Mouse (Mus musculus): Measurements from ENCODE around the gene Dctpp1.

Dctpp1 gene

GRCm38 (mm10) chr7:127270666-127271065 lies 10.2 kb upstream of the Dctpp1 start:
- 94% methylated on average over 5 of the region's 5 CpGs for WGBS

DNA sequence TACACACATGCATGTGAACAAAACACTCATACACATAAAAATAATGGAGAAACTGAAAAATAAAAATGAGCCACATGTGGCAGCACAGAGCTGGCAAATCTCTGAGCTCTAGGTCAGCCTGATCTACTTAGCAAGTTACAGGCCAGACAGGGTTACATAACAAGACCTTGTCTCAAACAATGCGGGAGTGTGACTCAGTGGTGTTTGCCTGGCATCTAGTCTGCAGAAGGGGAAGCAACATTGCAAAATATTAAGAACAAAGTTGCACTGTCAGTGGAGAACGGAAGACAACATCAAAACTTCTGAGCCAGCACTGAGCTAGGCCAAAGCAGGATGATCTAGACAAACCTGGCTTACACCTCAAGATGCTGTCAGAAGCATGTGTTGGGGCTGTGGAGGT lies 9.7 kb upstream of the Dctpp1 start:
- WGBS: 84% methylated on average over 2 of the region's 2 CpGs

- 97% methylated on average over 3 of the region's 3 CpGs for WGBS
These were observed 3.0 kb upstream of the Dctpp1 start for GRCm38 (mm10) chr7:127263526-127263925.

DNA sequence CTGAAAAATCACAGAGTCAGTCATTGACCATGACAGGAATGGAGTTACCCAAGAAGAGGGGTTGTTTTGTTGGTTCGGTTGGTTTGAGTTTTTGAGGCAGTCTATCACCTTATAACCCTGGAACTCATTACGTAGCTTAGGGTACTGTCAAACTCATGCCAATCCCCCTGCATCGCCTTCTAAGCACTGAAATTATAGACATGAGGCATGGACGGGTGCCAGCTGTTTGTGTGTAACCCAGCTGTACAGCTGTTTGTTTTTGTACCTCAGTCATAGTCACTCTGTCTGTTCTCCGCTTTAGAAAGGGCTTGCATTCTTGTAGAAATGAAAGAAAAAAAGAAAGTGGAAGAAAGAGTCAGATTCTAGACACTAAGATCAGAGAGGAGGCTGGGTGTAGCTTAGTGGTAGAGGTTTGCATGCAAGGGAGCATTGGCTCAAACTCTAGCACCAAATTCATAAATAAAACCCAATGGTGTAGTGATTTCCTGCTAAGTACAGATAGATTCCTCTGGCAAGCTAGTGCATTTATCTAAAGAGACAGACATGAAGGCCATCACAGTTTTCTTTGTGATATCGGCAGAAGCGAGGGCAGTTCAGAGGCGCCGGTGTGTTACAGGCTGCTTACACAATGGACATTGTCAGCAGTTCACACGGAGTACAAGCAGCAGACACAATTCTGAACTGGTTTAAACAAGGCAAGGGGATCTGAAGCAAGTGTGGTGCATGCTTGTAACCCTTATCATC lies 1.9 kb upstream of the Dctpp1 start:
- WGBS: 80% methylated on average over 10 of the region's 10 CpGs

DNA sequence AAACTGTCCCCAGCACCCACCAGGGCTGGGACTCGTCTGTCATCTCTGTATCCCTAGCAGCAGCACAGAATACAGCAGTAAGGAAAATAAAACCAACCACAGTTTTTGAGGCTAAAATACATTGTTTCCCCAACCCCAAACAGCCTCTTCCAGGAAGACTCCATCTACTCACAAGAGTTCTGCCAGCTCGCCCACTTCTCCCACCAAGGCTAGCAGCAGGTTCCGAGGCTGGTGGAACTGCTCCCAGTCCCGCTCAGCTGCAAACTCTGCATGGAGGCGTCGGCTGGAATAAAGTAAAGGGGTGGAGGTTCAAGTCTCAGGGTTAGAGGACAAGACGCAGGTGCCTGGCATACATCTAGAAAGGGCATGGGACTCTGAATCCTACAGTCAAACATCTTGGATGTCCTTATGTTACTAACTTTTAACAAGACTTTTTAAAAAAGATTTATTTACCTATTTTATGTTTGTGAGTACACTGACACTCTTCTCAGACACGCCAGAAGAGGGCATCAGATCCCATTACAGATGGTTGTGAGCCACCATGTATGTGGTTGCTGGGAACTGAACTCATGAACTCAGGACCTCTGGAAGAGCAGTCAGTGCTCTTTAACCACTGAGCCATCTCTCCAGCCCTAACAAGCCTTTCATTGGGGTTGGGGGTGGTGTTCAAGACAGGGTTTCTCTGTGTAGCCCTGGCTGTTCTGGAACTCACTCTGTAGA lies 1.2 kb downstream of the Dctpp1 start:
- WGBS: 51% methylated on average over 8 of the region's 8 CpGs

GRCm38 (mm10) chr7:127256518-127256917 lies 4.0 kb downstream of the Dctpp1 start:
- 82% methylated on average over 5 of the region's 5 CpGs for WGBS

GRCm38 (mm10) chr7:127255965-127256364 lies 4.5 kb downstream of the Dctpp1 start:
- 85% methylated on average over 2 of the region's 2 CpGs for WGBS

DNA sequence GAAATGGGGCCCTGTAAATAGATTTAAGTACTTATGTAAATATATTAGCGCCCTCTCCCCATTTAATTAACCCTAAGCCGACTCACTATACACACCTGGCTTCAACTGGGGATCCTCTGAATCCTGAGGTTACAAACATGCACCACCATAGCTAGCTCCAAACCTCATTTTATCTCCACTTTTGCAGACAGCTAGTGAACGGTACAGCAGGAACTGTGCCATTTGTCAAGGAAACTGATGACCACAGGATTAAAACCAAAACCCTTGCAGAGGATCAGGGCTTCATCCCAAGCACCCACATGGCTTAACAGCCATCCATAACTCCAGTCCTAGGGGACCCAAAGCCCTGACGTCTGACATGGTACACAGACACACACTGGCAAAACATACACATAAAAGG lies 5.5 kb downstream of the Dctpp1 start:
- WGBS: 27% methylated on average over 4 of the region's 4 CpGs

- WGBS: under 1% methylated on average over 136 of the region's 136 CpGs
These were observed 6.4 kb downstream of the Dctpp1 start for GRCm38 (mm10) chr7:127253821-127254769.

DNA sequence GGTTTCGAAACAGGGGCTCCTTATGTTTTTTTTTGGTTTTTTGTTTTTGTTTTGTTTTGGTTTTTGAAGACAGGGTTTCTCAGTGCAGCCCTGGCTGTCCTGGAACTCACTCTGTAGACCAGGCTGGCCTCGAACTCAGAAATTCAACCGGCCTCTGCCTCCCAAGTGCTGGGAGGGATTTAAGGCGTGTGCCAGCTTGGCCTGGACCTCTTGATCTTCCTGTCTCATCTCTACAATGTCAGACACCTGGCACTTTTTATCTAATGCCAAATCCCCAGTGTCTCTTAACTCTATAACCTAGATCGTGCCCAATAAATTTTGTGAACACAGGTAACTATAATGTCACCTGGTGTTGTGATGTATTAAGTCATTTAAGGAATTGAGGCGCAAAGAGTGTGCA lies 7.2 kb downstream of the Dctpp1 start:
- WGBS: 70% methylated on average over 6 of the region's 6 CpGs

DNA sequence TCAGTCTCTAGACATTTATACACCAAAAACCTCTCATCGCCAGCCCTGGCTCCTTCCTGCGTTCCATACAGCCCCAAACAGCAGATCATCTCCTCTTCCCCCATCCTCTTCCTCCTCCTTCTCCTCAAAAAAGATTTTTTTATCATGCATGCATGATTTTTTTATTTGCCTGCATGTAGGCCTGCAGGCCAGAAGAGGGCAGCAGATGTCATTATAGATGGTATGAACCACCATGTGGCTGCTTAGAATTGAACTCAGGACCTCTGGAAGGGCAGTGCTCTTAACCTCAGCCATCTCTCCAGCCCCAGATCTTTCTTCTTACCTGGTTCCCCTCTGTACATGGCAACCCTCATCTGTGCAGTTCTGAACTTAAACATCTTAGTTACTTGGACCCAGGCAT lies 8.1 kb downstream of the Dctpp1 start:
- WGBS: 46% methylated on average over 2 of the region's 2 CpGs

GRCm38 (mm10) chr7:127250511-127250910 lies 10.0 kb downstream of the Dctpp1 start:
- 85% methylated on average over 8 of the region's 8 CpGs for WGBS

GRCm38 (mm10) chr7:127244658-127245510 lies 15.6 kb downstream of the Dctpp1 start:
- 5% methylated on average over 32 of the region's 33 CpGs for WGBS

DNA sequence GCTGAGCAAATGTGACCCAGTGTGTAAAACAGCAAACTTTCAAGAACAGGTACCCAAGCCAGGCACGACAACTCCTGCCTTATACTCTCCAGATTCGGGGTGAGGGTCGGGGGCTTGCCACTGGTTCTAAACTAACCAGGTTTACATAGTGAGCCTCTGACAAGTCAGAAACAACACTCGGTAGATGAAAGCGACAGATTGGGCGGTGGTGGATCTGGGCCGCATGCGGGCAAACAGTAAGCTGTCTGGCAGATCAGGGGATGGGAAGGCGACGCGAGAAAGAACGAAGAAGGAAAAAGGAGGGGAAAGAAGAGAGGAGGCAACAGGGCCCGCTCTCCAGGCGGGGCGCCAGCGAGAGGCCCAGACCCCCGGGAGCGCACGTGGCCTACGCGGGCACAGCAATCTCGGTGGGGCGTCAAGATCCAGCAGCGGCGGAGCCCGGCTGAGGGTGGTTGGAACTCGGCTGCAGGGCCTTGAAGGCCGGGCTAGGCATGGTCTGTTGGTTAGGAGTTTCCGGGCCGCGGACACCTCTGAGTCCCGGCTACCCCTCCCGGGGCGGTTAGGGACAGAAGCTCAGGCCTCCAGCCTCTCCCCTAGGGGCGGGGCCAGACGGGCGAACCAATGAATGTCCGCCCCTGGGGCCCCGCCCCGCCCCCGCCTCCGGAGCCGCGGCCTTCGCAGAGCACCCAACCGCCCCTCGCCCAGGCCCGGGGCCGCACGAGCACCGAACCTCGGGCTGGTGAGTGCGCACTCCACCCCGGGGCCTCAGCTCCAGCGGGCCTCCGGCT lies 16.4 kb downstream of the Dctpp1 start, which contains the start of gene Zfp771:
Gene Zfp771 (plus strand): TSS at position 405 of the 788 bp plus-strand sequence.
- under 1% methylated on average over 56 of the region's 56 CpGs for WGBS

DNA sequence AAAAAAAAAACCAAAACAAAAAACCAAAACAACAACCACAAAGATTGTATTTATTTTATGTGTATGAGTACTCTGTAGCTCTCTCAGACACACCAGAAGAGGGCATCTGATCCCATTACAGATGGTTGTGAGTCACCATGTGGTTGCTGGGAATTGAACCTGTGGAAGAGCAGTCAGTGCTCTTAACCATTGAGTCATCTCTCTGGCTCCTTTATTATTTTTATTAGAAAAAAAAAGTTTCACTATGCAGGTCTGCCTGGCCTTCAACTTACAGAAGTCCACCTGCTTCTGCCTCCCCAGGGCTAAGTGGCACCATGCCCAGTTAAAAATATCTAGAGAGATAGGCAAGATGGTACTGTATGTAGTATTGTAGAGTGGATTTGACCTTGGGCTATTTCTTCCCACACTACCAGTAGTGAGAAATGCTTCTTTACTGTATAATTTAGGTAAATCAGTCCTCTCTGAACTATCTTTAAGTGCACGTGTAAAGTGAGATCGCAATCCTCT lies 17.1 kb downstream of the Dctpp1 start:
- WGBS: 17% methylated on average over 2 of the region's 2 CpGs

DNA sequence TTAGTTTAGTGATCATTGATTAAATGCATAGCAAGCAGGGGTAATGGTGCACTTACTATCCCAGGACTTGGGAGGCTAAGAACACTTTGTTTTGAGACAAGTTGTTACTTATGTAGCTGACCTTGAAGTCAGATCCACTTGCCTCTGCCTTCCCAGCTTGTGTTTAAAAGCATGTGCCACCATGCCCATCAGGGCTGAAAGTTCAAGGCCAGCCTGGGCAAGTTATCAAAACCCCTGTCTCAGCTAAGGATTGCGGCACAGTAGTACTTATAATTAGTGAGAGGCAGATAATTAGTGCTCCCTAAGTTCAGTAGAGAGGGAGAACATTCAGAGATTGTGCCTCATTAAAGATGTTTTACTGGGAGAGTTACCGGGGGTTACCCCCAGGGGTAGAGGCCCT lies 25.7 kb downstream of the Dctpp1 start:
- 75% methylated on average over 2 of the region's 2 CpGs for WGBS

DNA sequence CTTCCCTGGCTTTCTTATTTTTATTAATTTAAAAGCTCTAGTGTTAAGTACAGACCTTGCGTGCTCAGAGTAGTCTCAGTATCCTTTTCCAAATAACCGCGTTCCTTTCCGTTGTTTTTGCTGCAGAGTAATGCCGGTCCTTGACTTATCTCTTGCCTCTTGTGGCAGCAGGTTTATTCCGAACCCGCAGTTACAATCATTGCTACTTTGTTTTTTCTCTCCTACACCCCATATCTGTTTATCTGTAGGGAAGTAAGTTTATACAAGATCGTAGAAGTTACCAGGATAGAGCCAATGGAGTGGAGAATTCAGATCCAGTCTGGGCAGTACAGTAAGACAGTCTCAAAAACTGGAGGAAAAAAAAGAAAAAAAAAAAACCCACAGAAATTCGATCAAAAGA lies 26.7 kb downstream of the Dctpp1 start:
- WGBS: 3% methylated on average over 9 of the region's 9 CpGs

- whole genome bisulfite sequencing: under 1% methylated on average over 27 of the region's 27 CpGs
These were observed 27.1 kb downstream of the Dctpp1 start for GRCm38 (mm10) chr7:127233368-127233749.

- WGBS: under 1% methylated on average over 64 of the region's 64 CpGs
These were observed 27.7 kb downstream of the Dctpp1 start, which contains the start of the genes Zfp553 and Sept1 for GRCm38 (mm10) chr7:127232622-127233367. Gene Zfp553, plus strand, starts transcription at chr7:127233061. Gene Sept1, minus strand, starts transcription at chr7:127233130.

Measured in cerebral cortex, adult 2 months (tissue).